Mouse (Mus musculus) liver, postnatal 0 days (tissue): Measurements from ENCODE around the gene Dpysl5.

Source experiments
- CTCF ChIP-seq: sonication (generic); IDR thresholded peaks from 2 replicates; pipeline ENCODE4 v1.5.1; 2016; ENCODE audit warnings: antibody characterized with exemption, low read depth
- EP300 ChIP-seq: IDR thresholded peaks from 2 replicates; pipeline ENCODE4 v1.6.1; 2016; ENCODE audit warnings: antibody characterized with exemption, low read depth, mild to moderate bottlenecking

DNA sequence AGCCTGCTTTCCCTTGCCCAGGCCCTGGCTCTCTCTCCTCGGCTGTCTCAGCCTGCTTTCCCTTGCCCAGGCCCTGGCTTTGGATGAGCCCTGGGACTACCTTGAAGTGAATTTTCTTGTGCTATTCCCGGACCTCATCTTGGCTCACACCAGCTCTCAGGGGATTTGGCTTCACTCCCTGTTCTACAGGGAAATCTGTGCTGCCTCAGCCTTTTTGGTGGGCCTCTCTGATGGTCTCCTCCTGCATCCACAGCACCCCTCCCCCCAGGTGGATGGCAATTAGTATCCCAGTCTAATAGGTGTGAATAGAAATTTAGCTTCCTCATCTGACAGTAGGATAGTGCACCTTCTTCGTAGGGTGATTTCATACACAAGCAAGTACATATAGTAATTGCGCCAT lies 56.7 kb downstream of the Dpysl5 start:
- TF ChIP-seq CTCF (no peak), EP300 (no peak)
